9 mouse cellular contexts compared by ENCODE assay signal in the genomic region with DNA sequence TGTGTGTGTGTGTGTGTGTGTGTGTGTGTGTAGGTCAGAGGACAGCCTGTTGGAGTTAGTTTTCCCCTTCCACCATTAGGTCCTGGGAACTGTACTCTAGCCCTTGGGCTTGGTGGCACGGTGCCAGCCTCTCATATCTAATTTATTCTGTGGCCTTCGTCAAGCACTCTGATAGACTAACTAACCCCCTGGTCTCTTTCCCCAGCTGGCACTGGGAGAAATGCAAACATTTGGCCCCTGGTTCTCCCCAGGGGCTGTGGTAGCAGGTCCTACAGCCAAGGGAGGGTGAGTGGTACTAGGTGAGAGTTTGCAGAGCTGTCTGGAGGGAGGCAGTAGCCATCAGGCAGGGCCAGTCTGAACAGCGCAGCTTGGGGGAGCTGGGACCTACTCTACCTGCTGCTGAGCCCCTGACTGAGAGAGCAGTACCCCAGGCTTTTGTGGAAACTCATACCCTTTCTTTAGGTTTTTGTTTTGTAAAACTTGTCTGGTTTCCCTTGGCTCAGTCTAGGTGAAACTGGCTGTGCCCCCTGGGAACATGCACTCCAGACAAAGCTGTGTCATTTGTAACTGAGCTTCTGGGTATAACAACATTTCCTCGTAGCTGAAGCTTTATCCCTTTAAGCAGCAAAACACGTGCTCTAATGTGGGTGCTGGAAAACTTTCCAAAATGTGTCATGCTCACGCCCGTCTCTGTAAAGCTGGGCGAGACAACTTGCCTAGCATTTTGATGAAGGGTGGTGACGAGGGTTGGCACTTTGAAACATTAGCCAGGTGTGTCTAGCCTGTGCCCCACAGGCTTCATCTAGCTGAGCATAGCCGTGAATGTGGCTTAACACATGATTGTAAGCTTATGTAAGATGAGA. TPM values are rescaled to one million over a fixed set of nuclear protein-coding genes. Genes with fewer than 3 reads are reported as not detected.
DNase-seq lines count a peak whose midpoint lies in the region; ATAC-seq and TF ChIP-seq lines count a peak whose summit lies in the region.
"Had no signal": no experiment of that assay in that cellular context is flagged by ENCODE, and none has a peak within 500 bp of the region (broad histone marks: within the 10 kb centered on the region; RNA-seq: fewer than 3 reads in every experiment).

No protein-coding gene starts in this region.

- H3K36me3 ChIP-seq in limb, embryonic 12.5 days = peaks cover 66% of the 10 kb centered on the region
- peaks cover 74% of the 10 kb centered on the region for H3K36me3 ChIP-seq in limb, embryonic 10.5 days
- peaks cover 44% of the 10 kb centered on the region for H3K36me3 ChIP-seq in heart, embryonic 13.5 days
- H3K36me3 ChIP-seq in limb, embryonic 14.5 days (ENCODE audit: control insufficient read depth, insufficient read depth, low read length) = peaks cover 54% of the 10 kb centered on the region
- peaks cover 12% of the 10 kb centered on the region for H3K36me3 ChIP-seq in liver, postnatal 0 days (replicated peaks; ENCODE audit: insufficient read depth, low read length)

- no peak for TF ChIP-seq CTCF in liver, postnatal 0 days (IDR thresholded peaks at IDR 0.05; ENCODE audit: low read depth)

- no peaks in the 10 kb centered on the region for H3K9me3 ChIP-seq in limb, embryonic 12.5 days
- no peaks in the 10 kb centered on the region for H3K9me3 ChIP-seq in limb, embryonic 10.5 days (replicated peaks)
- H3K9me3 ChIP-seq in heart, embryonic 13.5 days = no peaks in the 10 kb centered on the region
- H3K9me3 ChIP-seq in limb, embryonic 14.5 days (ENCODE audit: control insufficient read depth, low read length) = no peaks in the 10 kb centered on the region
- no peaks in the 10 kb centered on the region for H3K9me3 ChIP-seq in liver, postnatal 0 days (ENCODE audit: low read length)

- 0 out of 2 replicates have a peak overlapping the region, but pooled peaks have one; percentile 24 for H3K27ac ChIP-seq in limb, embryonic 12.5 days
- H3K27ac ChIP-seq in limb, embryonic 10.5 days = no peak overlapping the region
- H3K27ac ChIP-seq in heart, embryonic 13.5 days (replicated peaks) = peak overlapping the region; percentile 78
- peak overlapping the region; percentile 52 for H3K27ac ChIP-seq in limb, embryonic 14.5 days (replicated peaks; ENCODE audit: low read depth, low read length)
- no peak overlapping the region for H3K27ac ChIP-seq in liver, postnatal 0 days (ENCODE audit: low read depth)

- H3K9ac ChIP-seq in limb, embryonic 12.5 days (replicated peaks) = no peak overlapping the region
- peak overlapping the region; percentile 63 for H3K9ac ChIP-seq in heart, embryonic 13.5 days
- H3K9ac ChIP-seq in limb, embryonic 14.5 days (ENCODE audit: low read depth, low read length, severe bottlenecking) = no peak overlapping the region
- H3K9ac ChIP-seq in liver, postnatal 0 days (replicated peaks) = no peak overlapping the region

- peaks cover 9% of the 10 kb centered on the region; the same call in 1 of the 2 replicates for H3K4me1 ChIP-seq in limb, embryonic 12.5 days (replicated peaks)
- no peaks in the 10 kb centered on the region for H3K4me1 ChIP-seq in limb, embryonic 10.5 days
- H3K4me1 ChIP-seq in heart, embryonic 13.5 days = peaks cover 61% of the 10 kb centered on the region
- peaks cover 8% of the 10 kb centered on the region; the same call in 1 of the 2 replicates for H3K4me1 ChIP-seq in limb, embryonic 14.5 days (ENCODE audit: control insufficient read depth, insufficient read depth, low read length)
- H3K4me1 ChIP-seq in liver, postnatal 0 days (ENCODE audit: insufficient read depth) = peaks cover 10% of the 10 kb centered on the region

- no peak for DNase-seq in limb, embryonic 10.5 days (ENCODE audit: low spot score)
- peak; percentile 88 for DNase-seq in adipocyte (ENCODE audit: low spot score)
- peak; percentile 20 for DNase-seq in limb, embryonic 14.5 days (ENCODE audit: low spot score)
- DNase-seq in frontal cortex, postnatal 36 days (ENCODE audit: low spot score in 2 of 2) = no peak
- no peak for DNase-seq in thymus, postnatal 0 days (ENCODE audit: low spot score)
- no peak for DNase-seq in liver, postnatal 0 days

- no peaks in the 10 kb centered on the region for H3K27me3 ChIP-seq in limb, embryonic 12.5 days
- H3K27me3 ChIP-seq in limb, embryonic 10.5 days (ENCODE audit: low read depth, poor library complexity, severe bottlenecking) = no peaks in the 10 kb centered on the region
- H3K27me3 ChIP-seq in heart, embryonic 13.5 days (replicated peaks) = no peaks in the 10 kb centered on the region
- H3K27me3 ChIP-seq in limb, embryonic 14.5 days (ENCODE audit: control insufficient read depth, insufficient read depth, low read length) = no peaks in the 10 kb centered on the region
- no peaks in the 10 kb centered on the region for H3K27me3 ChIP-seq in liver, postnatal 0 days (ENCODE audit: insufficient read depth, low read length)

- H3K4me2 ChIP-seq in limb, embryonic 12.5 days = no peak overlapping the region
- peak overlapping the region; percentile 33; the same call in 1 of the 2 replicates for H3K4me2 ChIP-seq in heart, embryonic 13.5 days
- H3K4me2 ChIP-seq in limb, embryonic 14.5 days (replicated peaks; ENCODE audit: low read depth, low read length, severe bottlenecking) = no peak overlapping the region
- no peak overlapping the region for H3K4me2 ChIP-seq in liver, postnatal 0 days (ENCODE audit: low read depth, low read length)

- ATAC-seq in limb, embryonic 12.5 days (ENCODE audit: insufficient number of reproducible peaks, insufficient read depth, low FRiP score, low TSS enrichment, low read depth) = no peak
- no peak for ATAC-seq in heart, embryonic 13.5 days (ENCODE audit: extremely low read depth, insufficient number of reproducible peaks, low FRiP score, low TSS enrichment)
- no peak for ATAC-seq in limb, embryonic 14.5 days (ENCODE audit: low FRiP score, low read depth)
- ATAC-seq in liver, postnatal 0 days = no peak

- TF ChIP-seq POLR2A in limb, embryonic 14.5 days (IDR thresholded peaks at IDR 0.05; ENCODE audit: borderline replicate concordance, extremely low read depth, insufficient read depth, insufficient read length) = no peak

- no peak overlapping the region for H3K4me3 ChIP-seq in limb, embryonic 12.5 days (replicated peaks)
- H3K4me3 ChIP-seq in limb, embryonic 10.5 days = no peak overlapping the region
- no peak overlapping the region for H3K4me3 ChIP-seq in heart, embryonic 13.5 days
- no peak overlapping the region for H3K4me3 ChIP-seq in limb, embryonic 14.5 days (replicated peaks; ENCODE audit: low read length)
- H3K4me3 ChIP-seq in liver, postnatal 0 days (ENCODE audit: low read depth, low read length) = no peak overlapping the region

- WGBS in limb, embryonic 12.5 days = 77% methylated on average over 10 of the region's 10 CpGs
- WGBS in limb, embryonic 10.5 days = 87% methylated on average over 10 of the region's 10 CpGs
- 54% methylated on average over 10 of the region's 10 CpGs for WGBS in heart, embryonic 13.5 days
- 57% methylated on average over 10 of the region's 10 CpGs for WGBS in limb, embryonic 14.5 days
- WGBS in liver, postnatal 0 days (ENCODE audit: insufficient replicate concordance) = 73% methylated on average over 10 of the region's 10 CpGs

- no peak for TF ChIP-seq EP300 in liver, postnatal 0 days (IDR thresholded peaks at IDR 0.05; ENCODE audit: low read depth)

RNA-seq across cellular contexts. Expression of a gene that starts 21.6 kb away (rescaled TPM):
- 39.2 and 40.4 TPM in 2 replicates for polyA plus RNA-seq in limb, embryonic 12.5 days (2016; fragmentation: Nextera tagmentation; extraction: Ambion mirVana)
- polyA plus RNA-seq in limb, embryonic 10.5 days (2016; fragmentation: Nextera tagmentation; extraction: Ambion mirVana) = 41.5 and 42.3 TPM in 2 replicates
- 23.0 and 23.9 TPM in 2 replicates for polyA plus RNA-seq in heart, embryonic 13.5 days (2015; fragmentation: Nextera tagmentation; extraction: Ambion mirVana)
- polyA plus RNA-seq in limb, embryonic 14.5 days (2012; rRNA removed) = 28.5 and 38.2 TPM in 2 replicates
- polyA plus RNA-seq in limb, embryonic 14.5 days (2014; fragmentation: Nextera tagmentation; extraction: Ambion mirVana) = 29.5 TPM in 2 replicates
- polyA plus RNA-seq in thymus, postnatal 0 days (2015; fragmentation: Nextera tagmentation; extraction: Ambion mirVana) = 43.9 and 46.0 TPM in 2 replicates
- 4.8 and 4.9 TPM in 2 replicates for polyA plus RNA-seq in liver, postnatal 0 days (2015; fragmentation: Nextera tagmentation; extraction: Ambion mirVana)

RNA-seq across cellular contexts. Expression of a gene that starts 22.1 kb away (rescaled TPM):
- polyA plus RNA-seq in limb, embryonic 12.5 days (2016; fragmentation: Nextera tagmentation; extraction: Ambion mirVana) = 0.13 and 0.24 TPM in 2 replicates
- polyA plus RNA-seq in limb, embryonic 10.5 days (2016; fragmentation: Nextera tagmentation; extraction: Ambion mirVana) = 1.5 and 5.5 TPM in 2 replicates
- polyA plus RNA-seq in heart, embryonic 13.5 days (2015; fragmentation: Nextera tagmentation; extraction: Ambion mirVana) = 41.2 and 54.6 TPM in 2 replicates
- polyA plus RNA-seq in limb, embryonic 14.5 days (2012; rRNA removed) = 0.15 and 1.1 TPM in 2 replicates
- polyA plus RNA-seq in limb, embryonic 14.5 days (2014; fragmentation: Nextera tagmentation; extraction: Ambion mirVana) = 0.28 and 0.74 TPM in 2 replicates
- polyA plus RNA-seq in thymus, postnatal 0 days (2015; fragmentation: Nextera tagmentation; extraction: Ambion mirVana) = 0.32 and 0.48 TPM in 2 replicates
- 4.0 and 4.7 TPM in 2 replicates for polyA plus RNA-seq in liver, postnatal 0 days (2015; fragmentation: Nextera tagmentation; extraction: Ambion mirVana)

RNA-seq across cellular contexts. Expression of a gene that starts 36.3 kb away (rescaled TPM):
- not detected in 2 replicates for polyA plus RNA-seq in limb, embryonic 12.5 days (2016; fragmentation: Nextera tagmentation; extraction: Ambion mirVana)
- polyA plus RNA-seq in limb, embryonic 10.5 days (2016; fragmentation: Nextera tagmentation; extraction: Ambion mirVana) = not detected in 2 replicates
- 0.11 TPM in 1 of 2 replicates, not detected in the other for polyA plus RNA-seq in heart, embryonic 13.5 days (2015; fragmentation: Nextera tagmentation; extraction: Ambion mirVana)
- 0.32 and 0.38 TPM in 2 replicates for polyA plus RNA-seq in limb, embryonic 14.5 days (2012; rRNA removed)
- 0.37 and 0.40 TPM in 2 replicates for polyA plus RNA-seq in limb, embryonic 14.5 days (2014; fragmentation: Nextera tagmentation; extraction: Ambion mirVana)
- polyA plus RNA-seq in thymus, postnatal 0 days (2015; fragmentation: Nextera tagmentation; extraction: Ambion mirVana) = 0.53 and 0.64 TPM in 2 replicates
- polyA plus RNA-seq in liver, postnatal 0 days (2015; fragmentation: Nextera tagmentation; extraction: Ambion mirVana) = not detected in 2 replicates
- polyA plus RNA-seq: large intestine, adult 2 months had no signal

RNA-seq across cellular contexts. Expression of a gene that starts 38.0 kb away (rescaled TPM):
- polyA plus RNA-seq in limb, embryonic 12.5 days (2016; fragmentation: Nextera tagmentation; extraction: Ambion mirVana) = 5.0 and 5.4 TPM in 2 replicates
- polyA plus RNA-seq in limb, embryonic 10.5 days (2016; fragmentation: Nextera tagmentation; extraction: Ambion mirVana) = 3.5 and 4.9 TPM in 2 replicates
- polyA plus RNA-seq in heart, embryonic 13.5 days (2015; fragmentation: Nextera tagmentation; extraction: Ambion mirVana) = 0.13 and 0.43 TPM in 2 replicates
- polyA plus RNA-seq in limb, embryonic 14.5 days (2012; rRNA removed) = 3.0 and 7.5 TPM in 2 replicates
- 11.5 and 14.1 TPM in 2 replicates for polyA plus RNA-seq in limb, embryonic 14.5 days (2014; fragmentation: Nextera tagmentation; extraction: Ambion mirVana)
- 2.1 and 8.2 TPM in 2 replicates for polyA plus RNA-seq in thymus, postnatal 0 days (2015; fragmentation: Nextera tagmentation; extraction: Ambion mirVana)
- polyA plus RNA-seq in liver, postnatal 0 days (2015; fragmentation: Nextera tagmentation; extraction: Ambion mirVana) = not detected in 2 replicates

RNA-seq across cellular contexts. Expression of a gene that starts 41.9 kb away (rescaled TPM):
- polyA plus RNA-seq in limb, embryonic 12.5 days (2016; fragmentation: Nextera tagmentation; extraction: Ambion mirVana) = 4.8 and 5.6 TPM in 2 replicates
- 3.3 and 4.1 TPM in 2 replicates for polyA plus RNA-seq in limb, embryonic 10.5 days (2016; fragmentation: Nextera tagmentation; extraction: Ambion mirVana)
- 1.0 and 1.1 TPM in 2 replicates for polyA plus RNA-seq in heart, embryonic 13.5 days (2015; fragmentation: Nextera tagmentation; extraction: Ambion mirVana)
- 6.6 and 7.2 TPM in 2 replicates for polyA plus RNA-seq in limb, embryonic 14.5 days (2012; rRNA removed)
- polyA plus RNA-seq in limb, embryonic 14.5 days (2014; fragmentation: Nextera tagmentation; extraction: Ambion mirVana) = 2.6 and 3.2 TPM in 2 replicates
- 1.6 and 2.7 TPM in 2 replicates for polyA plus RNA-seq in thymus, postnatal 0 days (2015; fragmentation: Nextera tagmentation; extraction: Ambion mirVana)
- polyA plus RNA-seq in liver, postnatal 0 days (2015; fragmentation: Nextera tagmentation; extraction: Ambion mirVana) = 1.7 and 1.9 TPM in 2 replicates

Comparison
In these comparisons a context has a peak if more than half of its experiments do, and no peak if none do; other contexts are left out.
1. H3K27ac ChIP-seq: peak in limb, embryonic 12.5 days (single experiment), heart, embryonic 13.5 days (single experiment) and limb, embryonic 14.5 days (single experiment); none in limb, embryonic 10.5 days (single experiment) and liver, postnatal 0 days (single experiment).
2. DNase-seq: peak in adipocyte (single experiment) and limb, embryonic 14.5 days (single experiment); none in limb, embryonic 10.5 days (single experiment), frontal cortex, postnatal 36 days (0 of 2), thymus, postnatal 0 days (single experiment) and liver, postnatal 0 days (single experiment).